Mouse (Mus musculus) lung, adult 2 months (tissue): ENCODE data around the gene Zc3h6.

Experiments
- CTCF ChIP-seq: fragments of 200-500 bp; IDR thresholded peaks from 2 replicates; pipeline ENCODE4 v1.5.1; 2011; ENCODE audit warnings: mild to moderate bottlenecking, low read length, control low read depth; ENCODE audit not compliant: insufficient read depth
- POLR2A ChIP-seq: fragments of 200-500 bp; IDR thresholded peaks from 2 replicates; pipeline ENCODE4 v1.6.1; 2011; ENCODE audit warnings: low read depth, mild to moderate bottlenecking, control low read depth, low read length, borderline replicate concordance; ENCODE audit errors: extremely low read depth

GRCm38 (mm10) chr2:129020106-129020505 is 52.9 kb downstream of the Zc3h6 start:
- TF ChIP-seq CTCF (no peak), POLR2A (no peak)
